ENCODE assay signal across 11 mouse cellular contexts in the genomic region with DNA sequence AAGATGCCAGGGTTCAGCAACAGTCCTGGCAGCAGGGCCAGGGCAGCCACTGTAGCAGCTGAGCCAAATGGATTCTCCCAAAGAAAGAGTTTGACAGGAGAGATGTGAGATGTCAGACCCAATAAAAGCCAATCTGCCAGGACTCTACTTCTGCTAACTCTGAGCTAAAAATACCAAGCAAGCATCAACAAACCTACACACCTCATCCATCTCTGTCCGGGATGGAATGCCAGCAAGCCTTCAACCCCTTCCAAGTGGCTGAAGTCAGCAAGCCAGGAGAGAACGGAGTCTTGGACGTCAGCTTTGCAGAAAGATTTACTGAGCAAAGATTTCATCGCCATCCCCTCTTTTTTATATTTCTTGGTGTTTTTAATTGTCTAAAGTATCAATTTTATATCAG.
"Had no signal": no experiment of that assay in that cellular context is flagged by ENCODE, and none has a peak within 500 bp of the region (broad histone marks: within the 10 kb centered on the region; RNA-seq: fewer than 3 reads in every experiment).

No protein-coding gene starts in this region.

- DNase-seq: kidney, adult 11 months; kidney, adult 8-10 months; kidney, postnatal 10 days; kidney, postnatal 36 days; layer of hippocampus, postnatal 36 days; liver, embryonic 13.5 days; retina, postnatal 1 day; right cerebral cortex, postnatal 25 days; spleen, adult 18-20 months; thymus, adult 2 months; thymus, postnatal 25 days had no signal
